In the genomic region with DNA sequence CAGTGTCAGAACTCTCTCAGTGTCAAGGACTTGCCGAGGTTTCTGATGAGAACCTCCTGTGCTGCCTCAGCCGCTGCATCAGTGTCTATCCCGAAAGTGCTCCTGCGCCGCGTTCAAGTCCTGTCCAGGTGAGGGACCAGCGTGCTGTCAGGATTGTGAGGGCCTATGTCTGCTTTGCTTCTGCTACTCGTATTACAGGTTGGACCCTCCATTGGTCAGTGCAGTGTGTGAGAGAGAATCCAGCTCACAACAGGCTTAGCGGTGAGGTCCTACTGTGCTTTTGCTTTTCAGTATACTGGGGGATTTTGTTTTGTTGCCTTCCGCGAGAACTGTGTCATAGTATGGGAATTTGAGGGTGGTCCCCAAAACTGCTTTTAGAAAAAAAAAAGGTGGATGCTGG, we compare ENCODE assay signal across 14 mouse cellular contexts.
"Had no signal": no experiment of that assay in that cellular context is flagged by ENCODE, and none has a peak within 500 bp of the region (broad histone marks: within the 10 kb centered on the region; RNA-seq: fewer than 3 reads in every experiment).

No protein-coding gene starts in this region.

- H3K9me3 ChIP-seq: kidney, embryonic 15.5 days; liver, embryonic 13.5 days; neural tube, embryonic 13.5 days had no signal

- ATAC-seq: lung, postnatal 0 days had no signal

- H3K36me3 ChIP-seq: neural tube, embryonic 13.5 days had no signal

- H3K27me3 ChIP-seq: kidney, embryonic 15.5 days; liver, embryonic 13.5 days; neural tube, embryonic 13.5 days had no signal

- DNase-seq: kidney, adult 11 months; kidney, adult 8-10 months; kidney, postnatal 10 days; kidney, postnatal 36 days; layer of hippocampus, postnatal 36 days; liver, embryonic 13.5 days; lung, embryonic 14.5 days; thymus, adult 18-20 months; thymus, postnatal 36 days had no signal

- H3K4me1 ChIP-seq: liver, embryonic 13.5 days had no signal

- H3K4me3 ChIP-seq: kidney, embryonic 15.5 days; left cerebral cortex, adult 2 months; liver, embryonic 13.5 days; neural tube, embryonic 13.5 days had no signal

- H3K27ac ChIP-seq: kidney, embryonic 15.5 days; left cerebral cortex, adult 2 months; liver, embryonic 13.5 days; macrophage had no signal

- H3K9ac ChIP-seq: kidney, embryonic 15.5 days; liver, embryonic 13.5 days; lung, embryonic 14.5 days; neural tube, embryonic 13.5 days had no signal

- H3K4me2 ChIP-seq: kidney, embryonic 15.5 days; liver, embryonic 13.5 days; lung, embryonic 14.5 days had no signal
